8 mouse cellular contexts compared by ENCODE assay signal in the genomic region with DNA sequence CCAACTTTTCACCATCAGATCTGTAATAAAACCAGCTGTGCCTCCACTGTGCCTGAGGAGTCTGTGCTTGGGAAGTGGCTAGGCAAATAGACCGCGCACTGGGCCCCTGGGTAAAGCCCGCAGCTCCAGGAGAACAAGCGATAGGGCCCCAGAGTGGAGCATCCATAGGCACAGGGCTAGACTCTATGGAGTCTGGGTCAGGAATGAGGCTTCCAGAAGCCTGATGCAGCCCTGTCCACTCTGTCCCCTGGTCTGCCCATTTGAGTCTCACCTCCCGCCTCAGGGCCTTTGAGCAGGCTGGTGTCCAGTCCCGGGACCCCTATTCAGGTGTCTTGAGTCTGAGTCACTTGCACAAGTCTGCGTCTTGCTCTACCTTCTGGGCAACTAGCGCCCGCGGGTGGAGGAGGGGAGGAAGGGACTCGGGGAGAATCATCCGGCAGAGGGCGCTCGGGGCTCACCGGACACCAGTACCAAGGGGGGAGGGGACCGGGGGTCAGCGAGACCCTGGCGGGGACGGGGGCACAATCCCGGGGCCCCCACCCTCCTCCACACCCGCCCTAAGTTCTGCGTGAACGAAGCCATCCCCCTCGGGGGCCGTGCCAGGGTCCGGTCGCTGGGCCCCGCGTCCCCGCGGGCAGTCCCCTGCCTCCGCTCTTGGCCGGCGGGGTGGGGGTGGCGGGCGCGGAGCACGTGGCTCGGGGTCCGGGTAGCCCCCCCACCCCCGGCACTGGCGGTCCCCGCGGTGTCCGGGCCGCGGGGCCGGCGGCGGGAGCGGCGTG. TPM values are rescaled to one million over a fixed set of nuclear protein-coding genes. Genes with fewer than 3 reads are reported as not detected.
A peak's percentile ranks its signal among the peaks of the same experiment; 100 is the strongest.
DNase-seq lines count a peak whose midpoint lies in the region; ATAC-seq lines count a peak whose summit lies in the region.

Gene Necab2, plus strand, starts transcription at position 509 of the 779 bp plus-strand sequence.

- H3K4me3 ChIP-seq in embryonic facial prominence, embryonic 15.5 days (replicated peaks), result peak within 1 kb of the TSS; percentile 65
- H3K4me3 ChIP-seq in heart, embryonic 13.5 days, result peak within 1 kb of the TSS; percentile 68
- H3K4me3 ChIP-seq in liver, embryonic 11.5 days (ENCODE audit: low read depth, low read length), result peak within 1 kb of the TSS; percentile 58
- peak within 1 kb of the TSS; percentile 57 for H3K4me3 ChIP-seq in stomach, embryonic 15.5 days (replicated peaks)

- peaks cover 14% of the 10 kb centered on the region for H3K4me1 ChIP-seq in embryonic facial prominence, embryonic 15.5 days
- peaks cover 9% of the 10 kb centered on the region for H3K4me1 ChIP-seq in heart, embryonic 13.5 days
- no peaks in the 10 kb centered on the region for H3K4me1 ChIP-seq in liver, embryonic 11.5 days (replicated peaks; ENCODE audit: control insufficient read depth, insufficient read depth, low read length)
- H3K4me1 ChIP-seq in stomach, embryonic 15.5 days, result 0 out of 2 replicates have a peak, but pooled peaks cover 3% of the 10 kb centered on the region

- no peak for ATAC-seq in CD4-positive, CD25-positive, alpha-beta regulatory T cell, adult 4 months
- no peak for ATAC-seq in embryonic facial prominence, embryonic 15.5 days (ENCODE audit: insufficient number of reproducible peaks, low FRiP score, low TSS enrichment, low read depth)
- ATAC-seq in heart, embryonic 13.5 days (ENCODE audit: extremely low read depth, insufficient number of reproducible peaks, low FRiP score, low TSS enrichment), result no peak
- ATAC-seq in liver, embryonic 11.5 days (replicated peaks; ENCODE audit: low FRiP score), result peak; percentile 37; the same call in 1 of the 2 replicates
- ATAC-seq in stomach, embryonic 15.5 days (ENCODE audit: insufficient read depth, low FRiP score, low read depth), result peak; percentile 60; the same call in 1 of the 2 replicates

- peaks cover 37% of the 10 kb centered on the region for H3K27me3 ChIP-seq in embryonic facial prominence, embryonic 15.5 days
- H3K27me3 ChIP-seq in heart, embryonic 13.5 days (replicated peaks), result peaks cover 90% of the 10 kb centered on the region
- H3K27me3 ChIP-seq in liver, embryonic 11.5 days (replicated peaks; ENCODE audit: control insufficient read depth, insufficient read depth, low read length), result peaks cover 49% of the 10 kb centered on the region
- peaks cover 20% of the 10 kb centered on the region for H3K27me3 ChIP-seq in stomach, embryonic 15.5 days (replicated peaks)

- no peaks in the 10 kb centered on the region for H3K9me3 ChIP-seq in embryonic facial prominence, embryonic 15.5 days (replicated peaks)
- no peaks in the 10 kb centered on the region for H3K9me3 ChIP-seq in heart, embryonic 13.5 days
- H3K9me3 ChIP-seq in liver, embryonic 11.5 days (ENCODE audit: control insufficient read depth, low read length), result no peaks in the 10 kb centered on the region
- H3K9me3 ChIP-seq in stomach, embryonic 15.5 days, result no peaks in the 10 kb centered on the region

- no peaks in the 10 kb centered on the region for H3K36me3 ChIP-seq in embryonic facial prominence, embryonic 15.5 days
- H3K36me3 ChIP-seq in heart, embryonic 13.5 days, result no peaks in the 10 kb centered on the region
- H3K36me3 ChIP-seq in liver, embryonic 11.5 days (ENCODE audit: control insufficient read depth, insufficient read depth, low read length), result no peaks in the 10 kb centered on the region
- no peaks in the 10 kb centered on the region for H3K36me3 ChIP-seq in stomach, embryonic 15.5 days

- H3K4me2 ChIP-seq in embryonic facial prominence, embryonic 15.5 days (replicated peaks), result peak within 1 kb of the TSS; percentile 98
- peak within 1 kb of the TSS; percentile 97 for H3K4me2 ChIP-seq in heart, embryonic 13.5 days
- H3K4me2 ChIP-seq in liver, embryonic 11.5 days, result peak within 1 kb of the TSS; percentile 84
- H3K4me2 ChIP-seq in stomach, embryonic 15.5 days, result peak within 1 kb of the TSS; percentile 99

- WGBS in embryonic facial prominence, embryonic 15.5 days, result 2% methylated on average over 49 of the region's 52 CpGs
- WGBS in heart, embryonic 13.5 days, result 3% methylated on average over 37 of the region's 52 CpGs
- WGBS in liver, embryonic 11.5 days, result 2% methylated on average over 35 of the region's 52 CpGs
- WGBS in stomach, embryonic 15.5 days, result 2% methylated on average over 29 of the region's 52 CpGs

- peak; percentile 80 for DNase-seq in CD4-positive, CD25-positive, alpha-beta regulatory T cell, adult 2 months (ENCODE audit: low read depth, low spot score)
- DNase-seq in kidney, postnatal 10 days, result peak; percentile 93
- peak; percentile 85 for DNase-seq in liver, embryonic 11.5 days (ENCODE audit: low spot score)
- DNase-seq in natural killer cell, adult 2 months (ENCODE audit: low spot score in 2 of 2), result peak; percentile 73 to 80

- H3K9ac ChIP-seq in embryonic facial prominence, embryonic 15.5 days, result peak within 1 kb of the TSS; percentile 50
- H3K9ac ChIP-seq in heart, embryonic 13.5 days, result peak within 1 kb of the TSS; percentile 84
- 0 out of 2 replicates have a peak within 1 kb of the TSS, but pooled peaks have one; percentile 22 for H3K9ac ChIP-seq in liver, embryonic 11.5 days (ENCODE audit: low read depth, low read length)
- H3K9ac ChIP-seq in stomach, embryonic 15.5 days, result peak within 1 kb of the TSS; percentile 56

- 0 out of 2 replicates have a peak within 1 kb of the TSS, but pooled peaks have one; percentile 11 for H3K27ac ChIP-seq in embryonic facial prominence, embryonic 15.5 days (replicated peaks)
- H3K27ac ChIP-seq in heart, embryonic 13.5 days (replicated peaks), result no peak within 1 kb of the TSS
- H3K27ac ChIP-seq in liver, embryonic 11.5 days (ENCODE audit: low read depth, low read length), result no peak within 1 kb of the TSS
- no peak within 1 kb of the TSS for H3K27ac ChIP-seq in stomach, embryonic 15.5 days

RNA-seq across cellular contexts. Expression of gene Necab2, which starts in this region (rescaled TPM):
- polyA plus RNA-seq in CD4-positive, CD25-positive, alpha-beta regulatory T cell, adult 4 months (2017; shearing (Covaris generic)), result not detected
- 2.5 and 4.7 TPM in 2 replicates for polyA plus RNA-seq in embryonic facial prominence, embryonic 15.5 days (2015; fragmentation: Nextera tagmentation; extraction: Ambion mirVana)
- 0.57 and 0.79 TPM in 2 replicates for polyA plus RNA-seq in heart, embryonic 13.5 days (2015; fragmentation: Nextera tagmentation; extraction: Ambion mirVana)
- 0.95 and 1.1 TPM in 2 replicates for polyA plus RNA-seq in liver, embryonic 11.5 days (2014; fragmentation: Nextera tagmentation; extraction: Ambion mirVana)
- 1.3 and 1.9 TPM in 2 replicates for polyA plus RNA-seq in stomach, embryonic 15.5 days (2015; fragmentation: Nextera tagmentation; extraction: Ambion mirVana)

Comparison
In these comparisons a context has a peak if more than half of its experiments do, and no peak if none do; other contexts are left out.
1. ATAC-seq: peak in liver, embryonic 11.5 days (single experiment) and stomach, embryonic 15.5 days (single experiment); none in CD4-positive, CD25-positive, alpha-beta regulatory T cell, adult 4 months (single experiment), embryonic facial prominence, embryonic 15.5 days (single experiment) and heart, embryonic 13.5 days (single experiment).
2. H3K9ac ChIP-seq: peak in every context shown above with its lines; median percentile 84 in heart, embryonic 13.5 days; 56 in stomach, embryonic 15.5 days; 50 in embryonic facial prominence, embryonic 15.5 days; 22 in liver, embryonic 11.5 days.
3. Peak in every context shown above with its lines, with median percentiles within 50 percentile points of each other: DNase-seq, H3K4me2 ChIP-seq and H3K4me3 ChIP-seq.